Mouse (Mus musculus) telencephalon, adult 2 months (tissue): ENCODE measurements around the gene Atn1.

ENCODE experiments used
- DNase-seq: peaks from one replicate; pipeline ENCODE4 v3.0.0-alpha.2; 2011; ENCODE audit warnings: low read depth, low spot score

Atn1 gene

GRCm38 (mm10) chr6:124767920-124768703, 11.8 kb upstream of the Atn1 start:
- no peak for DNase-seq

DNA sequence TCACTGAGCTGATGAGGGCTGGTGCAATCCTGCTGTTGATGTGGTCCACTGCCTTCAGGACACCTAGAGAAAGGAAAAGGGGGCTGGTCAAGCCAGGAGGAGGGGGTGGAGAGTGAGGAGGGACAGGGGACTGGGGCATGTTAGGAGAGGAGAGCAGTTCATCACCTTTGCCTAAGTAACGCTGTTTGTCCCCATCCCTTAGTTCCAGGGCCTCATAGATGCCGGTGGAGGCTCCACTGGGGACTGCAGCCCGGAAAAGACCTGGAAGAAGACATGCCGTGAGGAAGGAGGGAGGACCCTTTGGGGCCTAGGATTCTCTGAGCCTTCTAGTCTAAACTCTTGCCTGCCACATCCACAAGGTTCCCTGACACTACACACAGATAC, 11.2 kb upstream of the Atn1 start:
- DNase-seq, result no peak

- no peak for DNase-seq
These were observed 9.6 kb upstream of the Atn1 start for GRCm38 (mm10) chr6:124765951-124766350.

DNA sequence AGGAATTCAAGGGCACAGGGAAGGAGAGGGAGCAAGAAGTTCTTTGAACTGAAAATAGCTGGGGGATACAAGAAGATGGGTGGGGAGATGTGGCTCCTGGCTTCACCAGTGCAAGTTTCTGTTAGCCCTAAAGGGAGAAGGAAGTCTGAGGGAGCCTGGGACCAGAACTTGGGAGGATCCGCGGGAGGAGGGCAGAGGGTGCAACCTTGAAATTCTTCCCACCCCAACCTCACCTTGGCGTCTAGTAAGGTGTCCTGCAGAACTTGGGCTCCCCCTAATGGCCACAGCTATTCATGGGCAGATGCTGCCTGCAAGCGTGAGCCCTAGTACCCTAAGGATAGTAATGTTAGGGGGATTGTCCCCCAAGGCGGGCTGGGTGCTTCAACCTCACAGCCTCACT, 2.9 kb upstream of the Atn1 start:
- DNase-seq, result no peak

DNA sequence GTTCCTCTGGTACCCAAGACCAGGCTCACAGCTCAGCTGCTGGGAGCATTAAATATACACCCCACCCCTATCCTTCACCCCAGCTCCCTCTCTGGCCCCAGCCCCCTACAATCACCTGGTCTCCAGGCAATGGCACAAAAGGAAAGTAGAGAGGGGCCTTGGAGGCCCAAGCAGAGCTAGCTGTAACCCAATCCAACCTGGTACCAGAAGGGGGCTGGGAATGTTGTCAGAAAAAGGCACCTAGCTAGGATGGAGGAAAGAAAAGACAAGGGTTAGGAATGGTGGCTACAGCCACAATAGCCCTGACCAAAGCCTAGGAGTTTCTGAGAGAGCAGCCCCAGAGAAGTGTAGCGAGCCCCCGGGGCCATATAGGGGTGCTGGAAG, 2.5 kb upstream of the Atn1 start:
- DNase-seq, result no peak

- no peak for DNase-seq
These were observed 1.9 kb upstream of the Atn1 start for GRCm38 (mm10) chr6:124757909-124758848.

DNA sequence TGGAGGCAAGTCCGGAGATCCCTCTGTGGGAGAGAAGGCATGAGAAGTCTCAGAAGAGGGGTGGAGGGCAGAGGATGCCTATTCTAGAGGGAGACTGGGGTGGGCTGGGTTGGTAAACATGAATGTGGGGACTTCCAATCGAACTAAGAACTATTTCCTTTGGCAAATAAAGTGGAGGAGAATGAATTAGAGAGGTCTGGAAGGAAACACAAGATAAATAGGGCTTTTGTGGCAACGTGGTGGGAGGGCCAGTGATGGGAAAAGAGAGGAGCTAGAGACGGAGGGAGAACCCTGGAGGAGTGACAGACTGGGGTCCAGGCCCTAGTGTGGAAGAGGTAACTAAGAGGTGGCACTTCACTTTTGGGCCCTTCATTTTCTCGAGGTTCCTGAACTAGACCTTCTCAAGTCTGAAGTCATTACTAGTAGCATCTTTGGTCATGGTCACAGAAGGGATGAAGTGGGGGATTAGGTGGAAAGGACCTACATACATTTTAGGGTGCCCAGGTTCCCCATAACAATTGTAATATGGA, 1.1 kb upstream of the Atn1 start:
- DNase-seq, result no peak

DNA sequence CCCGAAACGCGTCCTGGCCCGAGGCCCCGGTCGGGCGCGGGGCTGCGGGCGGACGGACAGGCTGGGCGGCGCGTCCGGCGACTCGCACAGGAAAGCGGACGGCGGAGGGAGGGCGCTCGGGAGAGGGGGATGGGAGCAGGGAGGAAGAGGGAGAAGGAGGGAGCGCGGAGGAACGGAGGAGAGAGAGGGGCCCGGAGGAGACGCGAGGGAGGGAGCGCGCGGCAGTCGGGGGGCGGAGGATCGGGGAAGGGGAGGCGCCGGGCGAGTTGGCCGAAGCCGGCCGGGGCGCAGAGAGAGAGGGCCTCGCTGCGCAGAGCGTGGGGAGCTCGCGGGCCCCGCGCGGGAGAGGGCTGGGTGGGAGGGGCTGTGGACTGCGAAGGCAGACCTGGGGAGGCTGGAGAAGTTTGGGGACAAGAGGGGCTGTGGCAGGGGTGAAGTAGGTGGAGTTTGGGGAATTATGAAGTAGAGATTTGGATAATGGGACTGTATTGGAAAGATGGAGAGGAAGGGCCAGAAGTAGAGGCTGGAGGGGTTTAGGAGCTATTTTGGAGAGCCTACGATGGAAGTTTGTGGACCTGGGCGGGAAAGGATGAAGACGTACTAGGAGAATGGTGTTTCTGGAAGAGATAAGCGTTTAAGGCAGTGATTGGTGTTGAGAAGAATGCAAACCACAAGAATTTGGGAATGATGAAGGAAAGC, 477 bp upstream of the Atn1 start:
- no peak for DNase-seq

- DNase-seq, result no peak
These were observed 1.0 kb downstream of the Atn1 start for GRCm38 (mm10) chr6:124755306-124755705.

DNA sequence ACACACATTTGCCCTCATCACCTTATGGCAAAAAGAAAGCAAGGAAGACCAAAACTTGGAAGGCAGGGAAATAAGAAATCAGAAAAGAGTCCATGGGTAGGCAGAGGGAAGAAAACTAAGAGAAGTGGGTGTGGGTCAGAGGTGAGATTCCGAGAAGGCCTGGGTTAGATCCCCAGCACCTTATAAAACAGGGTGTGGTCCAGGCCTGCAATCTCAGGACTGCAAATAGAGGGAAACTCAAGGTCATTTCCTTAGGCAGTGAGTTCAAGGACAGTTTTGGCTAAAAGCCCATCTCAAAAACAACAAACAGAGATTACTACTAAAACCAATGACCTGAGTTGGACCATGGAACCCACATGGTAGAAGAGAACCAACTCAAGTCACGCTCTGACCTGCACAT, 2.5 kb downstream of the Atn1 start:
- DNase-seq, result no peak

DNA sequence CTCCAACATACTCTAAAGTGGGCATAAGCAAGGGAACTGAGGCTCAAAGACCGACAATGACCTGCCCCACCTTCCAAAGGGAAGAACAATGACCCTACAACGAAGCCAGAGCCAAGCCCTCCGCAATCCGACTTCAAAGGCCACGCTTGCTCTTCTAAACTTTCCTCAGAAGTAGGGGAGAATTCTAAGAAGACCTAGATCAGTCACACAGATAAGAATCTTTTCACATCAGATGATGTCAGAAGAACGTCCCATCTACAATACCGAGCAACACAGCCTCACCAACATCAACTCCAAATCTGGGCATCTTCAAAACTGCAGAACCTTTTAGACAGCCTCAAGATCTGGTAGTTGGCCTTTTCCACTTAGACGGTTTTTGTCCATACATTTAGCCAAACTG, 5.9 kb downstream of the Atn1 start:
- DNase-seq, result no peak

DNA sequence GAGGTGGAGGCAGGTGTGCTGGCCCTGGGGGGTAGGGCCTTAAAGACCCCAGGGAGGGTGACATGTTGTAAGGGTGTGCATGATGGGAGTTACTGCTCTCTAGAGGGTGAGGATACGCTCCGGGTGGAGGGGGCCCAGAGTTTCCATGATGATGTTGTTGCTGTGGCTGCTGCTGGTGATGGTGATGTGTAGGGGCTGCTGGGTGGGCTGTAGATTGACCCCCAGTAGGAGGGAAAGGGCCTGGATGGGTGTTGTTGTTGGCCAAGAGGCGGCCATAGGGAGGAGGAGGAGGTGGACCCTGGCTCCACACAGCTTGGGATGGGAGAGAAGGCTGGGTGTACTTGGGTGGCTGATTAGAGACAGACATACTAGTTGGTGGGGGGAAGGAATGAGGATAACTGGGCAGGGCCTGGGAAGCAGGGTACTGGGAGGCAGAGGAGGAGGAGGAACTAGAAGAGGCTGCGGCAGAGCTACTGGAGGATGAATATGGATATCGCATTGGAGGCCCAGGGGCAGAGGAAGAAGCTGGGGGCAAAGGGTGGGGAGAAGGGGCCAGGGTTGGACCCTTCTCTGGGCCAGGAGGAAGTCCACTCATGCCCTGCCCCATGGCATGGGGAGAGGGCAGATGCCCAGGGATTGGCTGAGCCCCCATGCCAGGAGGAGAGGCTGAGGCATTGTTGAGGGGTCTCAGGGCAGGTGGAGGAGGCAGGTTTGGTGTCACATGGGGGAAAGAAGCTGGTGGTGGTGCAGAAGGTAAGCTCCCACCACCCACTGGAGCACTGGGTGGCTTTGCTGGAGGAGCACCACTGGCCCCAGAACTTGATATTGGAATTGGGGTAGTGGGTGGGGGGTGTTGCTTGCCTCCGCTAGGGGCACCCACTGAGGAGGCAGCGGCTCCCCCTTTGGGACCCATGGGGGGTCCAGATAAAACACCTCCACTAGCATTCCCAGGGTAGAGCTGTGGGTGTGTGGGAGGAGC, 9.4 kb downstream of the Atn1 start:
- DNase-seq, result no peak

DNA sequence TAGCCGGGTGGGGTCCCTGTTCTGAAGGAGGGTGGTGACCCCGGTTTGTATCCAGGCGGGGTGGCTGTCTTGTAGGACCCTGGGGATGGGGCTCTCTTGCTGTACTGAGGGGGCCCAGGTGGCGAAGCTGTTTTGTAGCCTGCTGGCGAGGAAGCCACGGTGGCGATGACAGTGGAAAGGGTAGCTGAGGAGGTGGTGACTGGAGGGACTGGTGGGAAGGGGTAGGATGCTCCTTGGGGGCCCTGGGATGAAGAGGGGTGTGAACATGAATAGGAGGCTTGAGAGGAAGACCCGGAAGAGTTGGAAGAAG, 10.1 kb downstream of the Atn1 start:
- no peak for DNase-seq

GRCm38 (mm10) chr6:124745490-124746295, 10.6 kb downstream of the Atn1 start:
- peak; percentile 89 for DNase-seq

DNA sequence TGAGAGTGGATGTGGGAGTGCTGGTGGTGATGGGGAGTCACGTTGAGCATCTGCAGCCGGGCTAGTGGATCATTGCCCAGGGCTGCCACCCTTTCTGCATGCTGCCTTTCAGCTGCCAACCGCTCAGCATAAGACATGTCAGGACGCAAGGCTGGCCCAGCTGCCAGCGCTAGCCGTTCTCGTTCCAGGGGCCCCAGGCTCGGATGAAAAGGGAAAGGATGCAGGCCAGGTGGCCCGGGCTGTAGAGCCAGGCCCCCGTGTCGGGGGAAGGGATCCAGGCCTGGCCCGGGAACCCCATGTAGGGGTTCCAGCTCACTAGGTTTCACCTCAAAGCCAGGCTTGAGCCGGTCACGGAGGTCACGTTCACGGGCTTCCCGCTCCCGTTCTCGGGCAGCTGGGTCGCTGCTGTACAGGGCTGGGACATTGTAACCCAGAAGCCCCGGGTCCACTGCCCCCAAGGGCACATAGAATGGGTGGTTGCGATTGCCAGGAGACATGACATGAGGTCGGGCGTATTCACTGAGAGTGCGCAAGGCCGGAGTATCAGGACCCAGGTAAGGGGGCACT, 11.5 kb downstream of the Atn1 start:
- no peak for DNase-seq

DNA sequence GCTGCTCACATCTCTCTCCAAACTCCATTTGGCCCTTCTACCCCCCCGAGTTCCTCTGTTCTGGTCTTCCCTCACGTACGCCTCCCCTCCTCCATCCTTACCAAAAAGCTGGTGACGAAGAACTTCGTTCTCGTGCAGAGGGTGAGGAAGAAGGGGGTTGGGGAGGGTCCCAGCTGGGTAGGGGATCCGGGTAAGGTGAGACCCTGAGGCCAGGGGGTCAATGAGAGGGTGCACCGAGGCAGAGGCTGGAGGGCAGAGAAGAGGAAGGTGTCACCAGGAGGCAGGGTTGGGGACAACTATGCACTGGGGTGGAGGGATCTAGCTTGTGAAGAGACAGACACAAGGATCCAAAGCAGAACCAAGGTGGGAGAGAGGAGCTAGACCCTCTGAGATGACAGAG, 12.7 kb downstream of the Atn1 start:
- DNase-seq, result no peak

DNA sequence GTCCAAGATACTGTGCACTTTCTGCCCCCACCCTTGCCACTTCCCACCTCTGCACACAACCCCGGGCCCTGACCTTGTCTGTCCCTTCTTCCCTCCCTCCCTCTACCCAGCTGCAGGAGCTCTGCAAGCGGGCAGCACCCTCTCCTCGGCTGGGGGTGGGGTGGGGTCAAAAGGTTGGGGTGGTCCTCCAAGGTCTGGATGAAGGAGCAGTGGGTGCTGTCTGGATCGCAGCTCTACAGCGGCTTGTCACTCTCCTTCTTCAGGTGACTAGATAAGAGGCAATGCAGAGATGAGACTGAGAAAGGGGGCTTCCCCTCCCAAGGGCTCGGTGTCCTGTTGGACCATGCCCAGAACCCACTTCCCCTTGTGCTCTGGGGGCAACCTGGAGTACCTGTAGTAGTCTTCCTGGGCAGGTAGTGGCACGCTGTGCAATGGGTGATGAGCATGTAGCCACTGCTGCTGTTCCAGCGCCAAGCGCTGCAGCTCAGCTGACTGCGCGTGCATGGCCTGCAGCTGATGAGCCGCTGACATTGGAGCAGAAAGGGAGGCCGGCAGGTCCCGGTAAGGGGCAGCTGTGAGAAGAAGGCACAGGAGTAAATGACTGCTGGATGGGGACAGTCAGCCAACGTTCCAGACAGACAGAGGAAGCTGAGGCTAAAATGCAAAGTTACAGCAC, 13.3 kb downstream of the Atn1 start:
- DNase-seq, result no peak

DNA sequence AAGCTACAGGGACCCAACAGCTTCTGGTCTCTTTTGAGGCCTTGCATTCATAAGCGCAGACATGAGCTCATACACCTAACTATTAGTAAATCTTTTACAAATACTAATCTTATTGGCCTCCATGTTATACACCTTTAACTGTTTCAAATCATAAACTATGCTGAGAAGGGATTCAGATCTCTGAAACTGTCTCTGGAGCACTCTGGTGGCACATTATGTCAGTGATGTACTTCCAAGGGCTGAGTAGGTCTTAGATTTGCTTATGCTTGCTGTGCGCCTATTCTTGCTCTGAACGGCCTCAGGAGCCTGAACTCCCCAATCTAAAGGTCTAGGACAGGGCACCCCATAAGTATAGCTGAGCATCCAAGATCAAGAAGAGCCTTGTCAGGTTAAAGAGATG, 14.5 kb downstream of the Atn1 start:
- no peak for DNase-seq
